Mouse (Mus musculus) small intestine, adult 2 months (tissue): ENCODE results near the gene Rnase9. TPM values are rescaled to one million over a fixed set of nuclear protein-coding genes. Genes with fewer than 3 reads are reported as not detected.

Experiments
- H3K27ac ChIP-seq: fragments of 200-500 bp; 2 replicates; pipeline ENCODE4 v1.5.1; 2012; ENCODE audit warnings: low read depth, low read length, control low read depth, inconsistent platforms; ENCODE audit not compliant: insufficient read depth
- H3K27me3 ChIP-seq: fragments of 200-500 bp; 2 replicates; pipeline ENCODE4 v1.6.1; 2012; ENCODE audit warnings: mild to moderate bottlenecking, moderate library complexity, low read length, inconsistent platforms; ENCODE audit not compliant: control insufficient read depth, insufficient read depth
- H3K36me3 ChIP-seq: fragments of 200-500 bp; 2 replicates; pipeline ENCODE4 v1.6.1; 2012; ENCODE audit warnings: mild to moderate bottlenecking, low read length, control low read depth, inconsistent platforms; ENCODE audit not compliant: control insufficient read depth, insufficient read depth
- H3K4me1 ChIP-seq: fragments of 200-500 bp; 2 replicates; pipeline ENCODE4 v1.6.1; 2012; ENCODE audit warnings: low read length, inconsistent platforms, mixed read lengths; ENCODE audit not compliant: control insufficient read depth, insufficient read depth, insufficient read length
- H3K4me3 ChIP-seq: fragments of 200-500 bp; 2 replicates; pipeline ENCODE4 v1.5.1; 2012; ENCODE audit warnings: low read depth, mild to moderate bottlenecking, control low read depth, inconsistent platforms, low read length, moderate library complexity
- CTCF ChIP-seq: fragments of 200-500 bp; IDR thresholded peaks from 2 replicates; pipeline ENCODE4 v1.5.1; 2012; ENCODE audit warnings: low read depth, mild to moderate bottlenecking, control low read depth, inconsistent platforms, low read length, moderate library complexity, mixed read lengths; ENCODE audit not compliant: insufficient replicate concordance, insufficient read length; ENCODE audit errors: extremely low read depth
- POLR2A ChIP-seq: fragments of 200-500 bp; IDR thresholded peaks from 2 replicates; pipeline ENCODE4 v1.6.1; 2012; ENCODE audit warnings: low read depth, mild to moderate bottlenecking, control low read depth, inconsistent platforms, low read length, moderate library complexity
- whole genome bisulfite sequencing: fragments of 180-500 bp; shearing (Covaris S2); methylation state at CpG from one replicate; pipeline ENCODE4 v1.1.7; 2018; 5-methylcytosine and 5-hydroxymethylcytosine counted together
- polyA plus RNA-seq: library from polyadenylated mRNA; depleted of rRNA; stranded (reverse); fragments of >200 nt; gene quantifications from 2 replicates; pipeline ENCODE4 v1.2.3, GENCODE M21; 2012

The Rnase9 gene
- polyA plus RNA-seq, 1 experiment, result not detected

DNA sequence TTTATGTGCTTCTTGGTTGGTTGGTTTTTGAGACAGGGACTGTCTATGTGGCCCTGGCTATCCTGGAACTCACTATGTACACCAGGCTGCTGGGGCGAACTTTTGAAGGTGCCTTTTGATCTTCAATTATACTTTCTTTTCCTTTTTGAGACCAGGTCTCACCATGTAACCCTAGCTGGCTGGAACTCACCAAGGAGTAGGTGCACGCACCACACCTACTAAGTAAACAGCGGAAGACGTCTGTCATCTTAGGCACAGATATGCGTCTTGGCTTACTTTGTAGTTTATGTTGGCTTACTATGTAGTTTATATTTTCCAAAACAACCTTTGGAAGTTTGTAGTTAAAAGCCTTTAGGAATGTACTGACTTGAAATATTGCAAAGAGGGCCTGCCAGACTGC lies 27.3 kb upstream of the Rnase9 start:
- H3K27me3 ChIP-seq, result no peaks in the 10 kb centered on the region
- H3K36me3 ChIP-seq, result no peaks in the 10 kb centered on the region
- no peak overlapping the region for H3K4me3 ChIP-seq
- H3K4me1 ChIP-seq, result peaks cover 2% of the 10 kb centered on the region; the same call in 1 of the 2 replicates
- WGBS, result 18% methylated on average over 5 of the region's 5 CpGs
- no peak overlapping the region for H3K27ac ChIP-seq
- TF ChIP-seq POLR2A (no peak), CTCF (no peak)

DNA sequence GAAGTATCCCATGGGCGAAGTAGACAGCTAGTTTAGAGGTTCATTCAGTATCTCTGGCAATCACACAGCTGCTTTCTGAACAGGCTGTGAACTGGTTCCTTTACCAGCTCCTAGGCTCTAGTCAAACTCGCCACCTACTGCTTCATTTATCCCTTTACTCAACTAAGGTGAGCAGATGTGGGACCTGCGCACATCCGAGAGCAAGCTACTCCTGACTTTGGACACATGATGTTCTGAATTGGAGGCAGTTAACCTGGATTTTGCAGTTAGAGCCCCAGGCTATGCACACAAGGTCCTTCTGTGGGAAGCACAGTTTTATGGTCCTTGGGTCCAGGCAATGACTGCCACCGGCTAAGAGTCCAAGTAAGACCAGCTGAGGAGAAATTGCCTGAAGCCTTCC lies 19.1 kb upstream of the Rnase9 start:
- H3K27ac ChIP-seq, result no peak overlapping the region
- H3K4me1 ChIP-seq, result peaks cover under 1% of the 10 kb centered on the region; the same call in 1 of the 2 replicates
- H3K27me3 ChIP-seq, result no peaks in the 10 kb centered on the region
- H3K4me3 ChIP-seq, result no peak overlapping the region
- no peak for TF ChIP-seq CTCF
- no peak for TF ChIP-seq POLR2A
- H3K36me3 ChIP-seq, result no peaks in the 10 kb centered on the region
- WGBS, result 96% methylated on average over 5 of the region's 5 CpGs

DNA sequence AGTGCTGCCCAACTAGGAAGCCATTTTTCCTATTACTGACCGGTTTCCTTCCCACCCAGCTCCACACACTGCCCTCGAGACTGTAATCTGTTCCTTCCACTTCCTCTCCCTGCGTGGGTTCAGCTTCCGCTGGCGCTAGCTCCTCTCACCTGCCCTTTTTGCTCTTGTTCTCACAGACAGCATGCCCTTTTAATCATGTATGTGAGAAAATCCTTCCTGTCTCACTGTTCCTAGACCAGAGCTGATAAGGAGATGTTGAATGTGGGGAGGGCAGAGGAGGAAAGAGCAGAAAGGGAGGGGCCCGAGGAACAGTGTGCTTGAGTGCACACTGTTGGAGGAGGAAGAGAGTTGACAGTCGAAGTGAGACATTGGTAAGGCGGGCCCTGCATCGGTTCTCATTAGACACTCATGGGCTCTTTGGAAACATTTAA lies 15.7 kb upstream of the Rnase9 start, which contains the start of gene Rnase12:
Rnase12 (minus strand) TSS at position 261 of the 431 bp plus-strand sequence.
- Histone ChIP-seq H3K36me3 (no peaks in the 10 kb centered on the region), H3K27ac (no peak within 1 kb of the TSS), H3K4me3 (peak within 1 kb of the TSS; percentile 7; the same call in 1 of the 2 replicates), H3K4me1 (no peaks in the 10 kb centered on the region), H3K27me3 (no peaks in the 10 kb centered on the region)
- TF ChIP-seq POLR2A, result no peak
- no peak for TF ChIP-seq CTCF
- WGBS, result 10% methylated on average over 9 of the region's 9 CpGs

DNA sequence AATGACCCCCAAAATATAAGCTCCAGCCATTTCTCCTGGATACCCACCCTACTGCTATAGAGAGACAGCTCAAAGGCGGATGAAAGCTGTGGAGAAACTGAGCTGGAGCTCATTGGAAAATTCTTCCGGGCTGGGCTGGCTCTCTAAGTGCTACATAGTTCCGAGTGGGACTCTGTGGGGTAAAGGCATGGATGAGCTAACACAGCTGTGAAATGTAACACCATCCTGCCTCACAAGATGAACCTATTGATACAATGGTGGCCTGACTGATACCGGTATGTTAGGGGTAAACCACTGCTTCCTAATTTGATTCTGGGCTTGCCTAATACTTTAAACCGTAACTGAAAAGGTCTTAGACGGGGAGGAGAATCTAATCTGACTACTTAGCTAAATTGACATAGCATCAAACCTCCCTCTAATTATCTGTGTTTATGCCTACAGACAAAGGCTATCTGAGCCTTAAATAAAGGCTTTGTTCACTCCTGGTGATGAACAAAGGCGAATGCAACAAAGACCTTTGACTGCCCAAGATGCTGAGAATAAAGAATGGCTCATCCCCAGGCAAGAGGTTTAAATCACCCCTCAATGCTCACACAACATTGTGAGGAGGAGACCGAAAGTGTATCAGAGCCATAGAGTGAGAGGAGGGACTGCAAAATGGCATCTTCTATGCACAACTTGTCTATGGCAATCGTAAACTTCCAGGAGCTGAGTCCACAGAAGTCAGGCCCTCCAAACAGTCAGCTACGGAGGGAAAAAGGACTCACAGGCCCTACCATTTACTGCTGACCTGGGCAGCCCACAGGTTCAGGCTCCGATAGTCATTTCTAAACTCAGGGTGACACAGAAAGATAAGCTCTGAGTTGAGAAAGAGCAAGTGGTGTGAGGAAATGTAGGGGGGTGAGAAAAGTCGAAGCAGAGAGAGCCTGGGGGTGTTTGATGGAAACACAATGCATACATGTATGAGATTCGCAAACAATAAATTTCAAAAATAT lies 12.9 kb upstream of the Rnase9 start:
- no peak overlapping the region for H3K27ac ChIP-seq
- H3K36me3 ChIP-seq, result no peaks in the 10 kb centered on the region
- TF ChIP-seq POLR2A, result no peak
- no peak for TF ChIP-seq CTCF
- no peaks in the 10 kb centered on the region for H3K4me1 ChIP-seq
- no peak overlapping the region for H3K4me3 ChIP-seq
- no peaks in the 10 kb centered on the region for H3K27me3 ChIP-seq
- WGBS, result 85% methylated on average over 13 of the region's 13 CpGs

DNA sequence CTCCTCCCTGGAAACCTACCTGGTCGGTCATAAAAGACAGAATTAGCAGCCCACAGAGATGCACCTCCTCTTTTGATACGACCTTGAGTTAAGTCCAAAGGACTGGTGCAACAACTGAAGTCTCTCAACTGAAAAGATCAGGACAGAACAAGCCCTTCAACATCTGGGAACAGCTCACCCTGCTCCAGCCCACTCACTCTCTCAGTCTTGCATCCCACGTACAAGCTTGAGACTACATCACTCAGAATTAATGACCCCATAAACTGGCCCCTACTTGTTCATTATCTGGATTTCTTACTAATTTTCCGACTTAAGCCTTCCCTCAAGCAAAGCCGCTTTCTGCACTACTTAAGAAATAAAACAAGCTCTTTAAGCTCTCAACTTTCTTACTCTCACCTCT lies 11.5 kb upstream of the Rnase9 start:
- WGBS, result 54% methylated on average over 5 of the region's 5 CpGs
- H3K27ac ChIP-seq, result no peak overlapping the region
- no peak for TF ChIP-seq CTCF
- TF ChIP-seq POLR2A, result no peak
- no peaks in the 10 kb centered on the region for H3K27me3 ChIP-seq
- no peak overlapping the region for H3K4me3 ChIP-seq
- no peaks in the 10 kb centered on the region for H3K36me3 ChIP-seq
- H3K4me1 ChIP-seq, result no peaks in the 10 kb centered on the region

DNA sequence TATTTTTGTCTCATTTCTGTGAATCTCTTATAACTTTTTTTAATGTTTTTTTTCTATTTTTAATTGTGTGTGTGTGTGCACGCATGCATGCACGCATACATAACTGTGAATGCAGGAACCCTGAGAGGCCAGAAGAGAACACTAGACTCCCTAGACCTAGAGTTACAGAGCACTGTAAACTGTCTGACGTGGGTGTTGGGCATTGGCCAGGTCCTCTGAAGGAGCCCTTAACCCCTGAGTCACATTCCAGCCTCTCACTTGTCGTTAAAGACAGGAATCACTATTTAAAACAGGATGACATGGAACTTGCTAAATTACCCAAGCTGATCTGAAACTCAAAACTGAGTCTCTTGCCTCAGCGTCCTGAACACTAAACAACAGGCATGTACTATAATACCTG lies 10.3 kb upstream of the Rnase9 start:
- Histone ChIP-seq H3K4me1 (no peaks in the 10 kb centered on the region), H3K27me3 (no peaks in the 10 kb centered on the region), H3K36me3 (no peaks in the 10 kb centered on the region), H3K27ac (no peak overlapping the region), H3K4me3 (no peak overlapping the region)
- WGBS, result 56% methylated on average over 5 of the region's 5 CpGs
- TF ChIP-seq POLR2A (no peak), CTCF (no peak)

DNA sequence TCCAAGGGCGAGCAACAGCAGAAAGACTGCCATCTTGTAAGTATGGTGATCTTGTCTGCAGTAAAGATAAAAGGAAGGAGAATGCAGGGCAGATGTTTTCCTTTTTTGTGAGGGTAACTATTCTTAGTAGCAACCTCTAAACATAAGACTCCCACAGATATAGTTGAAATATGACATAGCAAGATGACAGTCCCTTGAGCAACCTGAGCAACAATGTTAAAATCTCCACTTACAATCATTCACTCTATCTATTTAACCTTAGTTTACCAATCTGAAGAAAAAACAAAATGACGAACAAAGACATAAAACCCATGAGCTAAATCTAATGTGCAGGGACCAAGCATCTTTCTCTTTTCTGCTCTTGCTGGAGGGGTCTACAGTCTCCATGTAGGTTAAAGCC lies 8.4 kb upstream of the Rnase9 start, which contains the start of gene Rnase11:
Rnase11 (minus strand) TSS at position 101 of the 400 bp plus-strand sequence.
- Histone ChIP-seq H3K4me3 (no peak within 1 kb of the TSS), H3K27me3 (no peaks in the 10 kb centered on the region), H3K36me3 (no peaks in the 10 kb centered on the region), H3K4me1 (no peaks in the 10 kb centered on the region), H3K27ac (no peak within 1 kb of the TSS)
- TF ChIP-seq CTCF (no peak), POLR2A (no peak)
- 89% methylated on average over 2 of the region's 2 CpGs for WGBS
